Mouse (Mus musculus) limb, embryonic 10.5 days (tissue): ENCODE results near the gene Git2. TPM values are rescaled to one million over a fixed set of nuclear protein-coding genes. Genes with fewer than 3 reads are reported as not detected.

Source experiments
- DNase-seq: peaks from one replicate; pipeline ENCODE4 v3.0.0-alpha.2; 2017; ENCODE audit warnings: low spot score
- H3K27ac ChIP-seq: fragments of 300-500 bp; sonication (generic); 2 replicates; pipeline ENCODE4 v1.5.1; 2016; ENCODE audit warnings: mild to moderate bottlenecking
- H3K27me3 ChIP-seq: fragments of 300-500 bp; sonication (generic); 2 replicates; pipeline ENCODE4 v1.6.1; 2016; ENCODE audit warnings: low read depth, mild to moderate bottlenecking; ENCODE audit not compliant: poor library complexity, severe bottlenecking
- H3K36me3 ChIP-seq: fragments of 300-500 bp; sonication (generic); 2 replicates; pipeline ENCODE4 v1.6.1; 2016; ENCODE audit warnings: mild to moderate bottlenecking, moderate library complexity
- H3K4me1 ChIP-seq: fragments of 300-500 bp; sonication (generic); 2 replicates; pipeline ENCODE4 v1.6.1; 2016
- H3K4me3 ChIP-seq: fragments of 300-500 bp; sonication (generic); 2 replicates; pipeline ENCODE4 v1.5.1; 2016; ENCODE audit warnings: mild to moderate bottlenecking, moderate library complexity
- H3K9me3 ChIP-seq: fragments of 300-500 bp; sonication (generic); replicated peaks from 2 replicates; pipeline ENCODE4 v1.6.1; 2016; ENCODE audit warnings: mild to moderate bottlenecking
- WGBS: fragments of 180-500 bp; shearing (Covaris S2); methylation state at CpG from one replicate; pipeline ENCODE4 v1.1.7; 2016; 5-methylcytosine and 5-hydroxymethylcytosine counted together
- polyA plus RNA-seq: library from polyadenylated mRNA; unstranded; fragments of >200 nt; fragmentation: Nextera tagmentation; extraction: Ambion mirVana; gene quantifications from 2 replicates; pipeline ENCODE4 v1.2.1, GENCODE M21; 2016

Gene Git2
- polyA plus RNA-seq, 1 experiment from 2014 or later: 44.8 TPM

GRCm38 (mm10) chr5:114793317-114793716, 18.0 kb upstream of the Git2 start:
- H3K27ac ChIP-seq: no peak overlapping the region
- H3K36me3 ChIP-seq: peaks cover 66% of the 10 kb centered on the region
- H3K4me3 ChIP-seq: no peak overlapping the region
- H3K27me3 ChIP-seq: peaks cover 6% of the 10 kb centered on the region; the same call in 1 of the 2 replicates
- peaks cover 22% of the 10 kb centered on the region for H3K4me1 ChIP-seq
- 93% methylated on average over 7 of the region's 7 CpGs for WGBS
- DNase-seq: no peak
- H3K9me3 ChIP-seq: no peaks in the 10 kb centered on the region

DNA sequence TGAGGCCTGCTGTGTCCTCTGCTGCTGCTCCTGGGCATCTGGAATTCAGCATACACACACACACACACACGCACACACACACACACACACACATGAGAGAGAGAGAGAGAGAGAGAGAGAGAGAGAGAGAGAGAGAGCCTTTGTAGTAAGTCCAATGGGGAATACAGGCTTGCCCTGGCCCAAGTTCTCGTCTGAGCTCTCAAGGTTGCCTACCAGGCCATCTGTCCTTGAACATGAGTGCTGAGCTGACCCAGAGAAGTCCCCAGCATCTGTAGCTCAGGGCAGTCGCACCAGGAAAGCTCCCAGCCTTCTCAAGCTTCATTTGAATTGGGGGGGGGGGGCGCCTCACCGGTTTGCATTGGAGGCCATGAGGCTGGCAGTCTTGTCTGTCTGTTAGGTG, 9.9 kb upstream of the Git2 start:
- Histone ChIP-seq H3K36me3 (peaks cover 49% of the 10 kb centered on the region), H3K9me3 (no peaks in the 10 kb centered on the region), H3K27ac (no peak overlapping the region), H3K4me1 (peaks cover 15% of the 10 kb centered on the region), H3K4me3 (no peak overlapping the region), H3K27me3 (no peaks in the 10 kb centered on the region)
- 78% methylated on average over 5 of the region's 5 CpGs for WGBS
- no peak for DNase-seq

GRCm38 (mm10) chr5:114784622-114785165, 9.4 kb upstream of the Git2 start:
- no peak overlapping the region for H3K27ac ChIP-seq
- peaks cover 48% of the 10 kb centered on the region for H3K36me3 ChIP-seq
- peaks cover 20% of the 10 kb centered on the region for H3K4me1 ChIP-seq
- H3K9me3 ChIP-seq: no peaks in the 10 kb centered on the region
- H3K4me3 ChIP-seq: no peak overlapping the region
- 84% methylated on average over 16 of the region's 16 CpGs for WGBS
- H3K27me3 ChIP-seq: no peaks in the 10 kb centered on the region
- no peak for DNase-seq

DNA sequence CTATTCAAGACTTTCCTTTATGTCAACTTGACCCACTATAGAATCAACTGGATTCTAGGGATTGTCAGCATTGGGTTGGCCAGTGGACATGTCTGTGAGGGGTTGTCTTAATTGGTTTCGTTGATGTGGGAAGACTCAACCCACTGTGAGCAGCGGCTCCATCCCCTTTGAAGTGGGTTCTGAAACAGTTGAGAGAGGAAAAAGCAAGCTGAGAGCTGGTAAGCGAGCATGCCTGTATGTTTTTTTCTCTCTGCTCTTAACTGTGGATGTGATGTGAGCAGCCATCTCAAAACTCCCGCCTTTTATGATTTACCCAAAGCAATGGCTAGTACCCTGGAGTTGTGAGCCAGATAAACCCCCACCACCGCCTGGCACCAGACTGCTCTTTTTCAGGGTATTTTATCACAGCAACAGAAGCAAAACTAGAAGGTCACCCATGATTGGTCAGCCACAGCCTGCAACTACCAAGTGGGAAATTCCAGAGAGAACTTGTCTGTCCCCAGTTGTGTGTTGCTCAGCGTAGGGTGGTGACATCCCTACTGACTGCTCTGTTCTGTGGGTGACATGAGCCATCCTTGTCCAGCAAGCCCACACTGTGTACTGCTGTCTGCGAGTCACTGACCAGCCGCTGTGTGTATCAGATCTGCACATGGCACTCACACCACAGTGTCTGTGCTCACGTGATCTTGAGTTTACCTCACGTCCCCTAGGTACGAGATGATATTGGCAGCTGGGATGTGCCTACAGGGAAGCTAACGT, 8.3 kb upstream of the Git2 start:
- Histone ChIP-seq H3K27me3 (no peaks in the 10 kb centered on the region), H3K27ac (no peak overlapping the region), H3K4me1 (peaks cover 23% of the 10 kb centered on the region), H3K4me3 (no peak overlapping the region), H3K9me3 (no peaks in the 10 kb centered on the region), H3K36me3 (peaks cover 36% of the 10 kb centered on the region)
- WGBS: 89% methylated on average over 12 of the region's 12 CpGs
- no peak for DNase-seq

- WGBS: 87% methylated on average over 9 of the region's 9 CpGs
- DNase-seq: no peak
Measured at GRCm38 (mm10) chr5:114782991-114783390, 7.7 kb upstream of the Git2 start.

DNA sequence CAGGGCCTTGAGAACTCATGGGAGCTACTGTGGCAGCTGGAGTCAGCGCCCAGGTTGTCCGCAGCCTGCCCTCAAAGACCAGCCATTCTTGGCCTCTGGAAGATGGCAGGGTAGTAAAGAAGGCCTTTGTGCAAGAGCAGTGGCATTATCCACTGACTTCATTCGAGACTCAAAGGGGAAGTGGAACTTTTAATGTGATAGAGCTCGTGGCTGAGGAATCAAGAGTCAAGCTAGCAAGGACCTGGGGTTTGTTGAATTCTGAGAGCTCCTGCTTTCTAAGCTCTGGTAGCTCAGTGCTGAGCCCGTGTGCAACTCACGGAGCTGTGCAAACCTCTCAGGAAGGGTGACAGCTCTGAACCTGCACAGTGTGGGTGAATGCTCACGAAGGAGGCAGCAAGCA, 5.6 kb upstream of the Git2 start:
- DNase-seq: no peak
- Histone ChIP-seq H3K36me3 (peaks cover 13% of the 10 kb centered on the region), H3K4me3 (no peak overlapping the region), H3K9me3 (no peaks in the 10 kb centered on the region), H3K27me3 (no peaks in the 10 kb centered on the region), H3K4me1 (peaks cover 30% of the 10 kb centered on the region), H3K27ac (no peak overlapping the region; the same call in 1 of the 2 replicates)
- 92% methylated on average over 7 of the region's 7 CpGs for WGBS

More at GRCm38 (mm10) chr5:114782991-114783390, 7.7 kb upstream of the Git2 start:
- Histone ChIP-seq H3K27ac (no peak overlapping the region), H3K36me3 (peaks cover 32% of the 10 kb centered on the region), H3K9me3 (no peaks in the 10 kb centered on the region), H3K4me3 (no peak overlapping the region), H3K27me3 (no peaks in the 10 kb centered on the region), H3K4me1 (peaks cover 23% of the 10 kb centered on the region)

DNA sequence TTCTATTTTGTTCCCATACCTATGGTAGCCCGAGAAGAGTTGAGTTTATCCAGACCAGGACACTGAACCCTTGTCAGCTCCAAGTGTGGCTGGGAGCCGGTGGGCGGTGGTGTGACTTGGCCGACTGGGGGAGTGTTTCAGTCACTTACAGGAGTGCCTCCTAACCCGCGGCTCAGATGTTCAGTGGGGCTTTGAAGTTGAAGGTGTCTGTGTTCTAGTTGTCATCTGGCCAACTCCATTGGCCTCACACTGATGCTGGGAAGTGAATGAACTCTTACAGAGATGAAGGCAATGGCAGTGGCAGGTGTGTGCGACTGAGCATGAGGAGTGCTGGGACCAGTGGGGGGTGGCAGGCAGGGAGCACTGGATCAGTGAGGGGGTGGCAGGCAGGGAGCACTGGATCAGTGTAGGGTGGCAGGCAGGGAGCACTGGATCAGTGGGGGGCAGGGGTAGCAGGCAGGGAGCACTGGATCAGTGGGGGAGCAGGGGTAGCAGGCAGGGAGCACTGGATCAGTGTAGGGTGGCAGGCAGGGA, 4.7 kb upstream of the Git2 start:
- no peak overlapping the region for H3K4me3 ChIP-seq
- H3K9me3 ChIP-seq: no peaks in the 10 kb centered on the region
- no peaks in the 10 kb centered on the region for H3K27me3 ChIP-seq
- WGBS: 68% methylated on average over 7 of the region's 7 CpGs
- peaks cover 35% of the 10 kb centered on the region for H3K4me1 ChIP-seq
- peaks cover 4% of the 10 kb centered on the region; the same call in 1 of the 2 replicates for H3K36me3 ChIP-seq
- DNase-seq: no peak
- peak overlapping the region; percentile 25; the same call in 1 of the 2 replicates for H3K27ac ChIP-seq

GRCm38 (mm10) chr5:114776174-114776573, 857 bp upstream of the Git2 start:
- 79% methylated on average over 7 of the region's 7 CpGs for WGBS
- no peaks in the 10 kb centered on the region for H3K27me3 ChIP-seq
- H3K9me3 ChIP-seq: no peaks in the 10 kb centered on the region
- H3K4me1 ChIP-seq: peaks cover 50% of the 10 kb centered on the region
- H3K4me3 ChIP-seq: peak overlapping the region; percentile 100
- no peak overlapping the region for H3K27ac ChIP-seq
- no peak for DNase-seq
- no peaks in the 10 kb centered on the region for H3K36me3 ChIP-seq

- Histone ChIP-seq H3K27ac (peak within 1 kb of the TSS; percentile 99), H3K4me1 (peaks cover 37% of the 10 kb centered on the region), H3K36me3 (no peaks in the 10 kb centered on the region), H3K4me3 (peak within 1 kb of the TSS; percentile 100), H3K9me3 (no peaks in the 10 kb centered on the region), H3K27me3 (no peaks in the 10 kb centered on the region)
- 0% methylated on average over 68 of the region's 73 CpGs for WGBS
- peak; percentile 93 for DNase-seq
Measured at GRCm38 (mm10) chr5:114774403-114775051, 790 bp downstream of the Git2 start, which contains the start of gene Ankrd13a. TSS of gene Ankrd13a (plus strand) at chr5:114774677.

DNA sequence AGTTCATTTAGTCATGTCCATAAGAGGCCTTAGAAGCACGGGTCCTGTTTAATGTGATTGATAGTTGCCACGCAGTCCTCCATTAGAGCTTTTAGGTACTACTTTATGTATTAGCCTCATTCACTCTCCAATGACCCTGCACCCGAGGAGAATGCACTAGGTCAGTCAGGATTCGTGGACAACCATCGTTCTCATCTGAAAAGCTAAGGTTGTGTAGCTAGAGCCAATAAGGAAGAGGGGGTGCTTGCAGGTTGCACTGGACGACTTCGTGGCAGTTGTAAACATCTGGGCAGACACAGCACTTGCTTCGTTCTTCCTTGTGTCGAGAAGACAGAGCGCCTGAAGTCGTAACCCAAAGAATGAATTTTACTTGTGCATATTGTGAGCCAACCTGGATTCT, 1.5 kb downstream of the Git2 start:
- H3K4me1 ChIP-seq: peaks cover 36% of the 10 kb centered on the region
- WGBS: 2% methylated on average over 11 of the region's 11 CpGs
- DNase-seq: peak; percentile 55
- no peaks in the 10 kb centered on the region for H3K27me3 ChIP-seq
- H3K9me3 ChIP-seq: no peaks in the 10 kb centered on the region
- peak overlapping the region; percentile 100 for H3K4me3 ChIP-seq
- H3K36me3 ChIP-seq: 0 out of 2 replicates have a peak, but pooled peaks cover 3% of the 10 kb centered on the region
- H3K27ac ChIP-seq: peak overlapping the region; percentile 99

GRCm38 (mm10) chr5:114773211-114773710, 2.1 kb downstream of the Git2 start:
- peaks cover 37% of the 10 kb centered on the region for H3K4me1 ChIP-seq
- peak overlapping the region; percentile 100 for H3K4me3 ChIP-seq
- under 1% methylated on average over 52 of the region's 52 CpGs for WGBS
- DNase-seq: peak; percentile 99
- no peaks in the 10 kb centered on the region for H3K9me3 ChIP-seq
- H3K36me3 ChIP-seq: 0 out of 2 replicates have a peak, but pooled peaks cover 4% of the 10 kb centered on the region
- peak overlapping the region; percentile 99 for H3K27ac ChIP-seq
- no peaks in the 10 kb centered on the region for H3K27me3 ChIP-seq

- H3K27ac ChIP-seq: peak overlapping the region; percentile 99
- H3K4me1 ChIP-seq: peaks cover 43% of the 10 kb centered on the region
- peak; percentile 69 for DNase-seq
- H3K36me3 ChIP-seq: 0 out of 2 replicates have a peak, but pooled peaks cover 4% of the 10 kb centered on the region
- H3K27me3 ChIP-seq: no peaks in the 10 kb centered on the region
- H3K4me3 ChIP-seq: peak overlapping the region; percentile 100
- no peaks in the 10 kb centered on the region for H3K9me3 ChIP-seq
- 3% methylated on average over 56 of the region's 57 CpGs for WGBS
Measured at GRCm38 (mm10) chr5:114772456-114773203, 2.7 kb downstream of the Git2 start.
